Mouse (Mus musculus) lung, postnatal 10 days (tissue): ENCODE results near the gene Iqch.
"Not testable (repeated sequence)": the region's sequence is repeated elsewhere in the genome, so short reads cannot be mapped to it uniquely, and the experiment has no call there.

ENCODE experiments used
- DNase-seq: peaks from one replicate; pipeline ENCODE4 v3.0.0; 2021

Gene Iqch

GRCm38 (mm10) chr9:63556316-63556715 is 46.0 kb downstream of the Iqch start:
- no peak for DNase-seq

GRCm38 (mm10) chr9:63555460-63555990 is 46.8 kb downstream of the Iqch start:
- no peak for DNase-seq

DNA sequence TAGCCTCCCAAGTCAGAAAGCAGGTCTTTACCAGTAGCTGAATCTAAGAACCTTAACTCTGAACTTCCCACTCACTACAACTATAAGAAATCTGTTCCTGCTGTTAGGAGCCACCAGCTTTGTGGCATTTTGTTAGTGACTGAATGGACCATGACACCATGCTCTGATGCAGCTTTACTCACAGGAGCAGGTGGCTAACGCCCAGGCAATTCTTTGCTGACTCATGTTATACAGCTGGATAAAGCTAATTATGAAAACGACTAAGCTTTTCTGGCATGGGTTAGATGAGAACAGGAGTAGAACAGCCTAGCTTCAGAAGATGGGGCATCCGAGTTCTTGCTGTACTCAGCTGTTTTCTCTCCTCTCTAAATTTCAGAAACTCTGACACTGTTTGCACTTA is 48.7 kb downstream of the Iqch start:
- DNase-seq = no peak

DNA sequence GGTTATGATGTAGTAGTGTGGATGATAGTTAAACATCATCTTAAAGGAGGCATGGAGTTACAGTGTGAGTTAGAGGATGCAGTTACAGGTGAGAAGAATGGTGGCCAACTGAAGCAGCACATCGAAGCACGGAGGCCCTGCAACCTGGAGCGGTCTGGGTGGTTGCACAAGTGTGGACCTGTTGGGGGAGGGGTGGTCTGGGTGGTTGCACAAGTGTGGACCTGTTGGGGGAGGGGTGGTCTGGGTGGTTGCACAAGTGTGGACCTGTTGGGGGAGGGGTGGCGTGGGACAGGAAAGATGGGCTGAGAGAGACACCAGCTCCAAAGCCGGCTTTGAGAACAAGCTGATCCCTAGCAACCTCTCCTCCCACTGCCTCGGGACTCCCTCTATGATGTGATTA is 51.6 kb downstream of the Iqch start:
- DNase-seq = not testable (repeated sequence)

DNA sequence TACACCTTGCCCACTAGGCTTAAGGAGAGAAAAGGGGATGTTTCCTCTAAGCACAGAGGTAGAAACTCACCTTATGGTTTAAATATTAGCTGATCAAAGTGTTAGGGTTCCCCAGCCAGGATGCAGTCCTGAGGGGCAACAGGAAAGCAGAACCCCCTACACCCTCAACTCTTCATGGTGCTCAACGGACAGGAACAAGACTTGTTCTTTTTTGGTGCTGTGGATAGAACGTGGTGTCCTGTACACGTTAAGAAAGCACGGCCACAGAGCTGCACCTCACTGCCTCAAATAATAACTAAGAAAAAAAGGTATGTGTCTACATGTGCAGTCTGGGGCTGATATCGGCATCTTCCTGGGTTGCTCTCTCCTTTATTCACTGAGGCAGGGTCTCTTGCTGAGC is 53.3 kb downstream of the Iqch start:
- DNase-seq = no peak

GRCm38 (mm10) chr9:63541926-63542325 is 60.4 kb downstream of the Iqch start:
- DNase-seq = no peak

GRCm38 (mm10) chr9:63541301-63541700 is 61.0 kb downstream of the Iqch start:
- no peak for DNase-seq

- no peak for DNase-seq
These were observed 64.8 kb downstream of the Iqch start for GRCm38 (mm10) chr9:63537489-63537888.

GRCm38 (mm10) chr9:63535042-63535441 is 67.3 kb downstream of the Iqch start:
- no peak for DNase-seq

DNA sequence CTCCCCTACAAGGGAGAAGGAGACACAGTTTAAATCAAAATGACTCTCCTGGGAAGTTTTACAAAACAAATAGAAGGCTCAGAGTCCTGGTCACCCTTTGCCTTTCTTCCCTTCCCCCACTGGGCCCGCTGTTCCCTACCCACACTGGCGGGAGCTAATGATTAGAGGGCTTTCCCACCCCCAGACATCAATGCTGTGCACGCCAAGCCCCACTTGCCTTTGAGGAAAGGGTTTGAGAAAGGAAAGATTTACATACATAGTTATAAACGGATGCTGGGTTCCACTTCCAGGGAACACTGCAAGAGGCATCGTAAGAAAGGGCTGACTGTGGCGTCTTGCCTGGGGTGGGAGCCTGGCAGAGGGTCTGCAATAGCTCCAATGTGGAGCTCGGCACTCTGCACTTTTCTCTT is 67.9 kb downstream of the Iqch start:
- DNase-seq = no peak

DNA sequence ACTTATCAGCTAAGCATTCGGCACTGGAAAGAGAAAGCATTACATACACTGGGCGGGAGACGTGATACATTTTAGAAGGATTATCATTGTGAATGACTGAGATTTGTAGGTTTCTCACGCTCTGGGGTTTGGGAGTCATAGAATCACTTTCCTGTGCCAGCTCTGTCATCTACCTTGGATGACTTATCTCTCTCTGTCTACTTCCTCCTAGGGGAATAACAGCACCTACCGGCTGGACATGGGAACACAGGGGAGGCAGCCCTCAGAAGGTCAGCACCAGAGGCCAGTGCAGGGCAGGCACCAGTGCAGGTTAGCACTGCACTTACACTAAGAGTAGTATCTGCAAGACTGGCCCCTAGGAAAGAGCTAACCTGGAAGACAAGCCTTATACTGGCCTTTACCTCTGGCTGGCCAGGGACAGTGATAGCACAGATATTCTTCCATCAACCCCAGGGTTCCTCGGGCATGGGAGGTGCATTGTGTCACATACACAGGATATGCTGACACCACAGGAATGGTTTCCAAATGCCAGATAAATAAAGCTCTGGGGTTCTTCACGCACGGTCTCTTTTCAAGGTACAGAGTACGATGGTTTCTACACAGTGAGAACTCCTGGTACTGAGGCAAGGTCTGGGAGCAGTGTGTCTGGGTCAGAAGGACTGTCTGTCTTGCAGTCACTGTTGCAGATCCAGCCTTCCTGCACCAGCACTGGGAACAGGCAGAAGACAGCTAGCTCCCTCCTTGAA is 69.2 kb downstream of the Iqch start:
- peak; percentile 12 for DNase-seq

GRCm38 (mm10) chr9:63523937-63524253 is 78.4 kb downstream of the Iqch start:
- DNase-seq = no peak

DNA sequence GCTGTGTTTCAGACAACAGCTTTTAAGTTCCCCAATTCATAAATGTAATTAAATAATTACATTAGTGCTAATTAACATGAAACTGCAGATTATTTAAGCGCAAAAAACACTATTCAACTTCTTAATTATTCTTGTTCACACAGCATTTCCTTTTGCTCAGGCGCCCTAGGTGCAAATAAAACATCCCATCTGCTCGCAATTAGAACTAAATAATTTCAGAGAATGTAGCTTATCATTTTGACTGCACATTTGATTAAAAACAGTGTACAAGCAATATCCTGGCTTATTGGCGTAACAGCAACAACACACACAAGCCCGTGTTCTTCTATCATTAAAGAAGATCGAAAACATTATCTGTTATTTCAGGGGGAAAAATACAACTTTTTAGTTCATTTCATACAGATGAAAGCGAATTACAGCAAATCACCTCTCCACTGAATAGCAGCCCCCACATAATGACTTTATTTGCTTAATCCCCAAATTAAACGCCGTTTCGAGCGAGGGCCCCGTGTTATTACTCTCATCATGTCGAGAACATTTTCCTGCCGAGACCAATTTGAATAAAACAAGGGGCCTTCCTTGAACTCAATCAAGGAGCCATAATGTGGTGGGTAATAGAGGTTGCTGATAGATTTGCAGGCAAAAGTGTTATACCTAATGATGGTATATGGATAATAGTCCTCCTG is 78.9 kb downstream of the Iqch start:
- no peak for DNase-seq

DNA sequence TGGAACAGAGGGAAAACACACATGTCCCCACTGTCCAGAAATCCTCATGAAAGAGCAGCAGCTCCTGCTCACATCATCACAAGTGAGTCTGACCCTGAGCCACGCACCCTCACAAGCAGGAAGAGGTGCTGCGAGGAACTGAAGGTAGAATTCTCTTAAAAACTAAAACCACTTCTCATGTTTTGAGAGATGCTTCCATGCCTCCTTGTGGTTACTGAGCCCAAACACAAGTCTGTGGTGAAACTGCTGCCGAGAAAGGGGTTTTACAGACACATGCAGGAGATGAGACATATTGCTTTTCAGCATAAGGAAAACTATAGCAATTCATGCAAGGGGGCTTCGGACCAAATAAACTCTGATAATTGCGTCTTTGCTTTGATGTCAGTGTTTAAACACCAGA is 89.4 kb downstream of the Iqch start:
- no peak for DNase-seq

DNA sequence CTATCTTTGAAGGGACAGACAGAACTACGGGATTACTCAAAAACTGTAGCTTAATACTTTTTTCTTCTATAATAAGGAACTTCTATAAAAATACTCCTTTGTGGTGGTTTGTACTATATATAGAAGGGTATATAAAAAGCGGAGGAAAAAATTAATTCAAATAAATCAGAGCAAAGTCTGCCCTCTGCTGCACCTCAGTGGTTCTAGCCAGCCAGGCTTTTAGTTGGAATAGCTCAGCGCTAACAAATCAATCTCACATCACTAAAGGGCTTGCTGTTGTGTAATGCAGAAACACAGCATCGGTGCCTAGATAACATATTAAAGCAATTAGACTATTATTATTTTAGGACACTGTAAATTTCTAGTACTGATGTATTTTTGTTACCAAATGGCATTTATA is 91.3 kb downstream of the Iqch start:
- DNase-seq = no peak

- no peak for DNase-seq
These were observed 95.2 kb downstream of the Iqch start for GRCm38 (mm10) chr9:63507110-63507509.

GRCm38 (mm10) chr9:63503890-63504289 is 98.4 kb downstream of the Iqch start:
- no peak for DNase-seq

DNA sequence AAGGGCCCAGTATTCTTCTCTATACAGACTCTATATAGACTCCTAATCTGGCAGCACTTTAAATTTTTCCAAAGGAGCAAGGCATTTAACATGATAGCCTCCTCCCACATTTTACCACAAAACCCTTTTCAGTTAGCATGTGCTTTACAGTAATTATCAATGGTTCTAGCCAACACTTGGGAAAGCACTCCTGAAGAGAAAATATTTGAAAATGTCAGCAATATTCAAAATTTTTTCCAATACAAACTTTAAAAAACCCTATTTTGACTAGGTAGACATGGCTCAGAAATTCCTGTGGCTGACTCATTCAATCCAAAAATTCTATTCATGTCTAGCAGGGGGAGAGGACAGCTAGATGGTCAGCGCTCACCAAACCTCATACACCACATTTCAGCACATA is 100.8 kb downstream of the Iqch start:
- no peak for DNase-seq

GRCm38 (mm10) chr9:63499912-63500311 is 102.4 kb downstream of the Iqch start:
- DNase-seq = no peak

DNA sequence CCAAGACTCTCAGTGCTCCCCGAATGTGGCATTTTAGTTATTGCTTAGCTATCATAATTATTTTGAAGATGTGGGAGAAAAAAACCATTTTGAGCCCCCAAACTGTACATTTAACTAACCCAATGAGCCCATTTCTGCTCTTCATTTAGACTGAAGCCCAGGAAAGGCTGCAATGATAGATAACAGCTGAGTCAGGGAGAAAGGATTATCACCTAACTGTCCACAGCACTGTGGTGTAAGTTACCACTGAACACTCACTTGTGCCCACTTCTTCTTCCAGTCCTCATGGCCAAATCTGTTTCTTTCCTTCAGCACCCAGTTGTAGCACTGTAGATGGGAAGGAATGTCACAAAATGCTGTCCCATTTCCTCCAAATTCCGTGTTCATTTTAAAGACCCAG is 106.5 kb downstream of the Iqch start:
- no peak for DNase-seq

- DNase-seq = no peak
These were observed 108.5 kb downstream of the Iqch start for GRCm38 (mm10) chr9:63493746-63494145.

- DNase-seq = no peak
These were observed 110.0 kb downstream of the Iqch start for GRCm38 (mm10) chr9:63492291-63492690.

DNA sequence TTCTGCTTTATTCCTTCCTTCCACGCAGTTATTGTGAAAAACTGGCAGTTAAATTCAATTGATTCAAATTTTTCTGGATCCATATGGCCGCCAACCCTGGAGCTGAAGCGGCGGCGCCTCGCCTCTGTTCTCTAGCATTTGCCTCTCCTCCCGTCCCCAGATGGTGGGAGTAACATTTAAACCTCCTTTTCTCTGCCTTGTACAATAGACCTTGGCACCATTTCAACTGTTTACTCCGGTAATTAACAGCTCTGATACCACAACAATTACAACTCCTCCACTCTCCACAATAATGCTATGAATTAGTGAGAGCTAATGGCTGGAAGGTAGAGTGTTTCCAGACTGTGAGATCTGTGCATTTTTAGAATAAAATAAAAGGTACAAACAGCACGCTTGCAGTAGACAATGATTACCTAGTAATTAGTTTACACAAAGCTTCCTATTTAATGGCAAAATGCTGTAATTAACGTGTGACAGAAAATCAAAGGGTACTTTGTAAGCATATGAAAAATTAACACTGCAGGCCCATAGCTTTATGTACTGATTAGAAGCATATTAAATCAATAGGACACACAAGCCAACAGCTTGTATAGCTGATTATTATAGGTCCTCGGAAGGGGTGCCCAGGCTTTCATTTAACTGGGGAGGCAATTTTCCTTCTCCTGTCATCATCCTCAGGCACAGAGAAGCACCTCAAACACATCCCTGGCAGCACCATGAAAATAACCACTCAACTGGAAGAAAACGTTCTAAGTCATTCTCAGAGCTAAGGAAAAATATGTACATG is 111.6 kb downstream of the Iqch start:
- no peak for DNase-seq

DNA sequence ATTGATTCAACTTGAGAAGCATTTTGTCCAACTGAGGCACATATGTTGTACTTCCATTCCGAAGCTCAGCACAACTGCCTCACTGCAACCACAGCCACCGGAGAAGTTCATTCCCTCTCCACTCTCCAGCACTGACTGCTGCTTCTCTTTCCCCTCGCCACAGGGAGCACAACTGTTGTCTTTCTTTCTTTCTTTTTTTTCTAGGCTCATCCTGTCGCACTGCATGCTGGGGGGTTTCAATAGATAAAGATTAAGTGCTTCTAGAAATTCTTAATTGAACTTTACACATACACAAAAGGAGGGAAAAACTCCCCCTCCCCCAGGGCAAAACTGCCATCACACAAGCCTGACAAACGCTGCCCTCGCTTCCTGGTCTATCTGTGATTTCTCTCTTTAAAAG is 113.1 kb downstream of the Iqch start:
- DNase-seq = no peak
